Comparison of ENCODE assay signal across 26 mouse cellular contexts in the genomic region with DNA sequence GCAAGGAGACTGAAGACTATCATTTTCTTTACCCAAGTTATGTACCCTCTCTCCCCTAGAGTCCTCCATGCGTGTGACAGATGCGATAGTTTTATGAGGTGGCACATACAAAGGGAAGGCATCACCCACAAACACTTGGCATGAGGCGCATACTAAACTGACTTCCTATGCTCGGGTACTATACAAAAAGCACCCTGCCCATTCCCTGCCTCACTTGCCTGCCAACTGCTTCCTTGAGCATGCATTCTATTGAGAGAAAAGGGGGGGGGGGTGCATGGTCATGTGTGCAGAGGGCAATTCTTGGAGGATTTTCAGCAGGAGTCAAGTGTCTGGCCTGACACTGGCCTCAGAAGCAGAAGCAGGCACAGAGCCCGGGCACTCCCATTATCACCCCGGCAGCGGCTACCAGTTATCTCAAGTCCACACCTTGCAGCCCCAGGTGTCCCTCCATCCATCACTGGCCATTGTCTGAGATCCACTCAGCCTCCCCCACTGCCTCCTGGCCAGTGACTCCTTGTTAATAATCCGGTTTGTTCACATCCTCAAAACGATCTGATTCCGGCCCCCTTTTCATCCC. TPM values are rescaled to one million over a fixed set of nuclear protein-coding genes. Genes with fewer than 3 reads are reported as not detected.
"Had no signal": no experiment of that assay in that cellular context is flagged by ENCODE, and none has a peak within 500 bp of the region (broad histone marks: within the 10 kb centered on the region; RNA-seq: fewer than 3 reads in every experiment).

No protein-coding gene starts in this region.

- H3K4me3 ChIP-seq: intestine, embryonic 15.5 days; limb, embryonic 15.5 days; liver, embryonic 12.5 days; megakaryocyte, embryonic 14.5 days; midbrain, embryonic 12.5 days; stomach, embryonic 15.5 days had no signal

- H3K36me3 ChIP-seq: intestine, embryonic 15.5 days; limb, embryonic 15.5 days; liver, embryonic 12.5 days; midbrain, embryonic 12.5 days; stomach, embryonic 15.5 days had no signal

- H3K4me1 ChIP-seq: intestine, embryonic 15.5 days; limb, embryonic 15.5 days; liver, embryonic 12.5 days; megakaryocyte, embryonic 14.5 days; stomach, embryonic 15.5 days had no signal

- H3K9ac ChIP-seq: intestine, embryonic 15.5 days; limb, embryonic 15.5 days; liver, embryonic 12.5 days; lung, embryonic 14.5 days; midbrain, embryonic 12.5 days; stomach, embryonic 15.5 days had no signal

- H3K9me3 ChIP-seq: intestine, embryonic 15.5 days; limb, embryonic 15.5 days; liver, embryonic 12.5 days; midbrain, embryonic 12.5 days; stomach, embryonic 15.5 days had no signal

- H3K27me3 ChIP-seq: intestine, embryonic 15.5 days; limb, embryonic 15.5 days; liver, embryonic 12.5 days; megakaryocyte, embryonic 14.5 days; midbrain, embryonic 12.5 days; stomach, embryonic 15.5 days had no signal

- ATAC-seq: intestine, embryonic 15.5 days; liver, embryonic 12.5 days had no signal

- H3K4me2 ChIP-seq: intestine, embryonic 15.5 days; limb, embryonic 15.5 days; liver, embryonic 12.5 days; lung, embryonic 14.5 days; midbrain, embryonic 12.5 days; stomach, embryonic 15.5 days had no signal

- H3K27ac ChIP-seq: intestine, embryonic 15.5 days; limb, embryonic 15.5 days; liver, embryonic 12.5 days; macrophage; midbrain, embryonic 12.5 days; stomach, embryonic 15.5 days had no signal

- DNase-seq: kidney, adult 18-20 months; kidney, postnatal 10 days; lung, embryonic 14.5 days; lung, postnatal 10 days; retina, postnatal 1 day; right cerebral cortex, postnatal 4 days; spleen, adult 18-20 months; thymus, adult 2 months; thymus, postnatal 25 days had no signal

RNA-seq across cellular contexts. Expression of a gene that starts 44.7 kb away (rescaled TPM):
- polyA plus RNA-seq: kidney, embryonic 14.5 days; limb, embryonic 11.5 days; limb, embryonic 15.5 days; lung, embryonic 14.5 days; macrophage; midbrain, embryonic 12.5 days; thymus, adult 2 months had no signal

RNA-seq across cellular contexts. Expression of a gene that starts 46.3 kb away (rescaled TPM):
- total RNA-seq: layer of hippocampus, adult 8-10 months; layer of hippocampus, postnatal 14 days; left cerebral cortex, adult 18-20 months; left cerebral cortex, postnatal 10 days had no signal
- polyA plus RNA-seq: intestine, embryonic 15.5 days; kidney, embryonic 14.5 days; large intestine, adult 2 months; limb, embryonic 11.5 days; limb, embryonic 15.5 days; liver, embryonic 12.5 days; liver, embryonic 16.5 days; lung, embryonic 14.5 days; macrophage; midbrain, embryonic 12.5 days; neural tube, embryonic 11.5 days; stomach, embryonic 15.5 days; testis, adult 2 months; thymus, adult 2 months had no signal
